Mouse (Mus musculus) embryonic fibroblast, embryonic 13.5 days (primary cell): Measurements from ENCODE around the gene Rnf19b.

Experiments
- CTCF ChIP-seq: IDR thresholded peaks from 2 replicates; pipeline ENCODE4 v1.5.1; 2011; ENCODE audit warnings: mild to moderate bottlenecking, control low read depth, low read length, moderate library complexity, borderline replicate concordance; ENCODE audit not compliant: insufficient read depth
- POLR2A ChIP-seq: IDR thresholded peaks from 2 replicates; pipeline ENCODE4 v1.6.1; 2011; ENCODE audit warnings: low read depth, mild to moderate bottlenecking, control low read depth, low read length, moderate library complexity

GRCm38 (mm10) chr4:129059922-129060321 lies 1.9 kb downstream of the Rnf19b start:
- TF ChIP-seq CTCF (no peak), POLR2A (no peak)
